ENCODE assay signal across 16 mouse cellular contexts in the genomic region with DNA sequence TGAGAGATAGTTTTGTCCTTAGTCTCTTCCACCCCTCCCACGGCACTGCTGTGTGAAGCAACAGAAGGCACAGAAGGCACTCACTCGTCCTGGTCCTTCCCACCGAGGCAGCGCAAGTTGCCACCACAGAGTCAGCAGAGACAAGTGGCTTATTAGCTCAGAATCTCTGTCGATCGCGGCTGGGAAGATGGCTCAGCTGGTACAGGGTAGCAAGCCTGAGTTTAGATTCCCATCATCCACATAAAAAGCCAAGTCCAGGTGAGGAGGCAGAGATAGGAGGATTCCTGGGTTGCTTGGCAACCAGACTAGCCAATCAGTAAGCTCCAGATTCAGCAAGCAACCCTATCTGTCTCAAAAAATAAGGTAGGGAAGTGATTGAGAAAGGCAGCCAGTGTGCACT. TPM values are rescaled to one million over a fixed set of nuclear protein-coding genes. Genes with fewer than 3 reads are reported as not detected.
A peak's percentile ranks its signal among the peaks of the same experiment; 100 is the strongest.
DNase-seq lines count a peak whose midpoint lies in the region; ATAC-seq lines count a peak whose summit lies in the region.
"Had no signal": no experiment of that assay in that cellular context is flagged by ENCODE, and none has a peak within 500 bp of the region (broad histone marks: within the 10 kb centered on the region; RNA-seq: fewer than 3 reads in every experiment).

No protein-coding gene starts in this region.

- H3K4me3 ChIP-seq in neural tube, embryonic 15.5 days (replicated peaks), result no peak overlapping the region
- H3K4me3 ChIP-seq: embryonic facial prominence, embryonic 10.5 days; heart, adult 2 months; liver, embryonic 12.5 days; neural tube, embryonic 13.5 days had no signal

- H3K4me2 ChIP-seq in neural tube, embryonic 15.5 days, result no peak overlapping the region
- H3K4me2 ChIP-seq: liver, embryonic 12.5 days; neural tube, embryonic 13.5 days had no signal

- H3K9me3 ChIP-seq in neural tube, embryonic 15.5 days (replicated peaks), result no peaks in the 10 kb centered on the region
- H3K9me3 ChIP-seq: embryonic facial prominence, embryonic 10.5 days; neural tube, embryonic 13.5 days had no signal

- peak; percentile 80 for DNase-seq in heart, adult 11 months
- no peak for DNase-seq in heart, adult 18-20 months
- DNase-seq in neural tube, embryonic 10.5 days (ENCODE audit: extremely low spot score, low spot score), result no peak
- peak; percentile 71 for DNase-seq in layer of hippocampus, adult 9-11 months
- DNase-seq in right cerebral cortex, postnatal 25 days, result peak; percentile 50
- no peak for DNase-seq in adrenal gland, adult (ENCODE audit: inconsistent age in 2 of 2, low spot score in 1 of 2)
- DNase-seq in cerebellum, postnatal 14 days, result no peak
- DNase-seq: cerebellum, adult 18-20 months; heart, adult 2 months; kidney, adult 2 months; lung, postnatal 10 days had no signal

- no peaks in the 10 kb centered on the region for H3K4me1 ChIP-seq in neural tube, embryonic 15.5 days
- H3K4me1 ChIP-seq: liver, embryonic 12.5 days; neural tube, embryonic 13.5 days had no signal

- WGBS in neural tube, embryonic 15.5 days, result 88% methylated on average over 7 of the region's 7 CpGs

- no peaks in the 10 kb centered on the region for H3K27me3 ChIP-seq in neural tube, embryonic 15.5 days (replicated peaks)
- H3K27me3 ChIP-seq: liver, embryonic 12.5 days; neural tube, embryonic 13.5 days had no signal

- no peak overlapping the region for H3K27ac ChIP-seq in neural tube, embryonic 15.5 days (replicated peaks)
- H3K27ac ChIP-seq: heart, adult 2 months; liver, embryonic 12.5 days; neural tube, embryonic 13.5 days had no signal

- H3K36me3 ChIP-seq in neural tube, embryonic 15.5 days, result no peaks in the 10 kb centered on the region
- H3K36me3 ChIP-seq: embryonic facial prominence, embryonic 10.5 days; liver, embryonic 12.5 days; neural tube, embryonic 13.5 days had no signal

- 0 out of 2 replicates have a peak, but pooled peaks have one; percentile 45 for ATAC-seq in neural tube, embryonic 15.5 days (ENCODE audit: low FRiP score)
- ATAC-seq: activated CD4-positive, CD25-positive, alpha-beta regulatory T cell, adult 4 months; liver, embryonic 12.5 days had no signal

- no peak overlapping the region for H3K9ac ChIP-seq in neural tube, embryonic 15.5 days (replicated peaks)
- H3K9ac ChIP-seq: liver, embryonic 12.5 days; neural tube, embryonic 13.5 days had no signal

RNA-seq across cellular contexts. Expression of gene Zfp706, which starts 55.0 kb away (rescaled TPM):
- total RNA-seq in heart, adult 18-20 months (2021), result 100 to 1,000 TPM; 196 to 224 TPM
- polyA plus RNA-seq in neural tube, embryonic 15.5 days (2015; fragmentation: Nextera tagmentation; extraction: Ambion mirVana), result 457 and 498 TPM in 2 replicates

Comparison
In these comparisons a context has a peak if more than half of its experiments do, and no peak if none do; other contexts are left out.
1. DNase-seq: peak in heart, adult 11 months (single experiment), layer of hippocampus, adult 9-11 months (single experiment) and right cerebral cortex, postnatal 25 days (single experiment); none in heart, adult 18-20 months (0 of 2), neural tube, embryonic 10.5 days (single experiment), adrenal gland, adult (0 of 2) and cerebellum, postnatal 14 days (0 of 2).